Mouse (Mus musculus) megakaryocyte, adult 5-6 weeks (primary cell): Measurements from ENCODE around the gene Gm17334. TPM values are rescaled to one million over a fixed set of nuclear protein-coding genes. Genes with fewer than 3 reads are reported as not detected.
A peak's percentile ranks its signal among the peaks of the same experiment; 100 is the strongest.

ENCODE experiments used
- ATAC-seq: 2 replicates; pipeline ENCODE4 v1.8.0; 2016; ENCODE audit warnings: mild to moderate bottlenecking, inconsistent platforms; ENCODE audit not compliant: poor library complexity, severe bottlenecking
- total RNA-seq, 2 experiments: library from RNA; stranded (forward) in 1 of 2; stranded (reverse) in 1 of 2; fragments of 153-499, 151-499 nt in 1 of 2; fragments of 221-1000, 200-1000 nt in 1 of 2; gene quantifications; 2 replicates each; pipeline versions ENCODE4 v1.2.3 to v1.2.4; 2015 to 2017

Gm17334 gene
- total RNA-seq (2015) (not detected in 2 replicates), total RNA-seq (2017) (not detected in 2 replicates)

- no peak for ATAC-seq
Measured at GRCm38 (mm10) chr11:53773087-53773486, at the start of gene Gm17334. Gm17334 (minus strand) TSS chr11:53773187.

GRCm38 (mm10) chr11:53821945-53822338, 49.0 kb upstream of the Gm17334 start:
- no peak for ATAC-seq

DNA sequence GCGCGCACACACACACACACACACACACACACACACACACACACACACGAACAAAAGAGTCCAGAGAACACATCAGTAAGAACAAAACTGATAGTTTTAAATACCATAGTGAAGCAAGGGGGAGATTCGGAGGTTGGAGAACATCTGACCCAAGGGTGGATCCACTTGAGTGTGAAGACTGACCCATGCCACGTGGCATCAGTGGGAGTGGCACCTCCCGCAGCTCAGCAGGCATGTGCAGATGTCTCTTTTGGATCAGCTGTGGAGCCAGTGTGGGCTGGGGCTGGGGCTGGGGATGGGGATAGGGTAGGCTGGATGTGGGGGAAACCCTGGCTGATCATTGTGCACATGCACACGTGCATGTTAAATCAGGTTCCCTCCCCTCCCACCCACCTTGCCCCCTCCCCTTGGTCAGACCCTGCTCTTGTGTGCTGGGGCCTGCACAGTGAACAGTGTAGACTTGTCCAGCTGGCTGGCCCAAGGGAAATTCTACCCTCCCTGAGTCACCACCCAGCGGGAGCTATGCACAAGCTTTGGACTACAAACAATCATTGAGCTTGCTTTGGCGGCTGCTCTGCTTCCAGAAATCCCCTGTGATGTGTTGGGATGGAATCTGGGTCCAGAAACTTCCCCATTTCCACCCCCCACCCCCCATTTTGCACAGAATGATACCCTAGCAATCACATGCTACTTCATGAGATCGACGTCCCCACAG, 48.4 kb upstream of the Gm17334 start:
- no peak for ATAC-seq

DNA sequence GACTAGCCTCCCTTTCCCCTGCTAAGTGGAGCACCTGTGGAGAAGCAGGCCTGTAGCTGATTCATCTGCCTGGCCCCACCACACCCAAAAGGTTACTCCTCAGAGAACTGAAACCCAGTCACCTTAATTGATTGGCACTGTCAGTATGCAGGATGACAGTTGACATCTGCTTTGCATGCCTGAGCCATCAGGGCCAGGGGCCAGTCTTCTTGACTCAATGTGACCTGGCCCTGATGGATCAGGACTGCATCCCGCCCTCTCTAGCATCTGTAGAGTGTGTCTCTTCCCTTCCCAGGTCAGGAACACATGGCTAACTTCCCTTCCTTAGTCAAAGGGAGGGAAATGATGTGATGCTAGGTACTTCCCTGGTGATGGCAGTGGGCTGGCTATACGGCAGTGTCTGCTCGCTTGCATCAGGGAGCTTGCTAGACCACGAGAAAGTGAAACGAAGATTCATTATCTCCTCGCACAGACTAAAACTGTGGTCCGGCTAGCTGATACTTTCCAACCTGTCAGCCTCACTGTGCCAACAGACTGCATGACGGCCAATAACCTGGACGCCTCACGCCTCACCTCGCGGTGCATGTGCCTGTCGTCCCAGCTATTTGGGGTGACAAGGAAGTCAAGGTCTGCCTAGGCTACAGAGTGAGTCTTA, 47.7 kb upstream of the Gm17334 start:
- peak; percentile 35 for ATAC-seq

DNA sequence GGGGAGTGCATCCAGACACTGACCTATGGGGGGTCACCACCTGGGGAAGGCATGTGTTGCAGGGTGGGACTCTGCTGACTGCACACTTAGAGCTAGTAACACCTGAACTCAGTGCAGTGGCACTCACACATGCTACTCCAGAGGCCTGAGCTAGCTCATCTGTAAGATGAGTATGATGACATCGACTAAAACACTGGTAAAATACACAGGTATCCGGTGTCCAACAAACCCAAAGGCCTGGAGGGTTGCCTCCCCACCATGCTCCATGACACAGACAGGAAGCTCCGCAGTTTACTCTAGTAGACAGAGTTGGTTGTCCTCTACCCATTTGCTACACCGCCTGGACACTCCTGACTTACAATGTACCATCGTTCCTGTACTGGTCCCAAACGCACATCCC, 46.5 kb upstream of the Gm17334 start:
- no peak for ATAC-seq

- ATAC-seq = peak; percentile 38; the same call in 1 of the 2 replicates
Measured at GRCm38 (mm10) chr11:53818794-53819193, 45.8 kb upstream of the Gm17334 start.

DNA sequence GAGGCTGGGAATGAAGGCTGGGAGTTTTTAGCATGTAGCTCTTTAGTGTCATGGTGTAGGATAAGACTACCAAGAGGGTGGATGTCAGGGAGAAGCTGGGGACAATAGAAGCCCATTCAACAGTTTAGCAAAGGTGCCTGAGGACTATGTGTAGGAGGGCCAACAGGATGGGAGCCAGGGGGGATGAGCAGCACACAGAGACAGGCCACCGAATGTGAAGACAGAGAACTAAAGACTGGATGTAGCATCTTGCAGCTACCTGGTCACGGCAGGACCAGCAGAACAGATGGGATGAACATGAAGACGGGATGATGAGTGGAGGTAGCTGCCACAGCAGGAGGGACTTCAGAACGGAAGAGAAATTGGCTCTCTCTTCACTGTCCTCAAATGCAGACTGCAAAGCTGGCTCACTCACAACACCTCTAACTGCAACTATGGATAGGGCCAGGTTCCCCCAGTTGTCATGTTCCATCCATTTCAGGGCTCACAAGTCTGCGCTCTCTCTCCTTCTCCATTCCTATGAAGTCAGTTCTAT, 43.9 kb upstream of the Gm17334 start:
- no peak for ATAC-seq

- no peak for ATAC-seq
Measured at GRCm38 (mm10) chr11:53814810-53815209, 41.8 kb upstream of the Gm17334 start.

DNA sequence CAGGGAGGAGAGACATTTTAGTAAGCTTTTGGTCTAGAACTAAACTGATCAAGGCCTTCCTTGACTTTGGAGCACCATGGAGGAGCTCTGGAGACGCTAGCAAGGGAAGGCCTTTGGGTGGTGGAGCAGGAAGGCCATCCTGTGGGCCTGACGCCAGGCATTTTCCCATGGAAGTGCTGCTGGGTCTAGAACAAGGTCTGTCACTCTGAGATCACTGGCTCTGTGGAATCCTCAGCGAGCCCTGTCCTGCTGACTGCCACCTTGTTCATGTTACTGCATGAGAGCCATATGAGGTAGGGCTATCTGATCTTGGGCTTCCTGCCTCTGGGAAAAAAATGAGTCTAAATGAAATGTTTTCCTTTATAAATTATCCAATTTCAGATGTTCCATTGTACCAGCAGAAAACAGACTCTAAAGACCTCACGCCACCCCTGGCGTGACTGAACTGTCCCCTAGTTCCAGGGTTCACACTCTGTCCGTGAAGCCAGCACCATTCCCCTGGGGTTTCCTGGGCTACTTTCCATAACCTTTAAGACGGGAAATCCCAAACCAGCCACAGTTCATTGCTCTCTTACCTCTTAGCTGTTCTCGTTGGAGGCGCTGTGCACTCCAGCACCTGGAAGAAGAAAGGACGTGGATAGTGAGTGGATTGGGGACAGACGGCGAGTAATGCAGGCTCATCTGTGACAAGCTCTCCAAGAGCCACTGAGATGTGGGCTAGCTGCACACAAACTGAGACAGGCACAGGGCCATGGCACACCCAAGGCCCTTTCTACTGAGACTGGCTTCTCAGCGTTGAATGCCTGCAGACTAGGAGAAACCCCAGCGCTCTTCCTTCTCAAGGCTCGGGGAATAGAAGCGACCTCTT, 40.2 kb upstream of the Gm17334 start:
- ATAC-seq = no peak

GRCm38 (mm10) chr11:53811312-53811711, 38.3 kb upstream of the Gm17334 start:
- ATAC-seq = no peak

- ATAC-seq = no peak
Measured at GRCm38 (mm10) chr11:53810749-53811148, 37.8 kb upstream of the Gm17334 start.

- no peak for ATAC-seq
Measured at GRCm38 (mm10) chr11:53810156-53810555, 37.2 kb upstream of the Gm17334 start.

DNA sequence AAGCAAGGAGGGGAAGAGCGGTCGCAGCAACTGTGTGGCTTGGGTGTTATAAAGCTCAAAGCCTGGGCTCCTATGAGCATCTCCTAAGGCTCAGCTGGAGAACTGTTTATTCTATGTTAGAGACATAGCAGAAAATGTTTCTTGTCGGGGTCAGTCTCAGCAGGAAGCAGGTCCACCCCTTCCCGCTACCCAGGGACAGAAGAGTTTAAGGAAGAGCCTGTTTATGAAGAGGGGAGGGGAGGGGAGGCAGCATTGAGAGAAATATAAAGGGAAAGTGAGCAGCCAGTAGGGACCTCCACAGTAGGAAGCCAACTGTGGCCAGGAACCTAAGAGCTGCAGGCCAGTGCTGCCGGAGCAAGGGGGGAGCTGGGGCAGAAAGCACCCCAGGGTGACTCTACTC, 36.4 kb upstream of the Gm17334 start:
- no peak for ATAC-seq

DNA sequence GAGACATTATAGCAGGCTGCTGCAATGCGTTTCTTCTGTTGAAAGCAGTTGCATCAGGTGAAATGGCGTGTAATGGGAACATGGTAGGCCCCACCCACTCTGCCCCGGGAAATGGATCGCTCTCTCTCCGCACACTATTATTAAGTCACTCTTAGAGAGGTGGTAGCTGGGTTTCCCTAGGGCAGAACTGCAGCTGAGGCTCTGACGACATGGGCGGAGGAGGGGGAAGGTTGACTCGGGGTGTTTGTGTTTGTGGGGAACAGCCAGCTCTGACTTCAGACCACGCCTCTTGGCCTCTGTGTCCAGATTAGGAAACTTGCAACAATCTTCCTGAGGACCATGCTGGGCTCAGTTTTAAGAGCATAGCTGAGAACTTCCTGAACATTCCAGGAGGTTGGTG, 32.8 kb upstream of the Gm17334 start:
- peak; percentile 82 for ATAC-seq

GRCm38 (mm10) chr11:53804569-53805344, 31.8 kb upstream of the Gm17334 start:
- no peak for ATAC-seq

DNA sequence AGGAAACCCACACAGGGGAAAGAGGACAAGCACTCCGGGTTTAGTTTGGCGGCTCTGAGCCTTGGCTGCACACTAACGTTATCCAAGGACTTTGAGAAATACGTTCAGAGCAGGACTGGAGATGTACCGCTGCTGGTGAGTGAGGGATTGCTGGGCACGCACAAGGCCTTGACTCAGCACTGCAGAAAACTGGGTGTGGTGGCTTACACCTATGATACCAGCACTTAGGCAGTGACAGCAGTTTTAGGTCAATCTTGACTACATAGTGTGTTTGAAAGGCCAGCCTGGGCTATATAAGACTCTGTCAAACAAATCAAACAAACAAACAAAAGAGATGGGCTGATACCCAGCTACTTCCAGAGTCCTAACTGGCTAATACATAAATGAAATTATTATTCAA, 30.5 kb upstream of the Gm17334 start:
- ATAC-seq = no peak; the same call in 1 of the 2 replicates

DNA sequence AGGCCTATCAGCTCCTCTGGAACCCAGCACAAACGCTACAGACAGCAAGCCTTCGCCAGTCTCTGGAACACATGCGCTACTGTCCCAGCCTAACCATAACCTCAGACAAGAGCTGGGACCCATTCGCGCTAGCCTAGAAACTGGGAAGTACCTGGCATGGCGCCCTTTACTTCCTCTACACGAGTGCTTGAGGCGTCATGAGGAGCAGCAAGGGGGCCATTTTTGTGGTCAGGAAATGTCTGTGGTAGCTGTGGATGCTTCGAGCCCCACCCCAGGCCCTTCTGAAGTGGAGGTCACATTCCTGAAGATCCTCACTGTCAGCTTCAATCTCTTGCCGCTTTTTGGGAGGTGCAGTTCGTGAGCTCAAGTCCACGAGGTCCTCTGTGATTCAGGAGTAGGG, 30.1 kb upstream of the Gm17334 start:
- peak; percentile 60 for ATAC-seq

DNA sequence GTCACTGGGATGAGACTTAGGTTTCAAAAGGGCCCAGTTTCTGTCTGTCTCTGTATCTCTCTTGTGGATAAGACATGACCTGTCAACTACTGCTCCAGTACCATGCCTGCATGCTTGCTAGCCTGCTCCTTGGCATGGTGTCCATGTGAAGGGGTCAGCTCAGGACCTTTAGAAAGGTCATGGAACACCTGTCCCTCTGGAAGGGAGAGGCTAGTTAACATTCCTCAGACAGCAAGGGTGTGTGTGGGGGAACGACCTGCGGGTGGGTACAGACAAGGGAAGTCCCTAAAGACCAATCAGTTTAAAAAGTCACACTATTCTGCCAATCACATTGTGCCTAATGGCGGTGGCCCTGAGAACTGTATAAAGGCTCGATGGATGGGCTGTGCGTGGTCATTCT, 28.0 kb upstream of the Gm17334 start:
- ATAC-seq = no peak

DNA sequence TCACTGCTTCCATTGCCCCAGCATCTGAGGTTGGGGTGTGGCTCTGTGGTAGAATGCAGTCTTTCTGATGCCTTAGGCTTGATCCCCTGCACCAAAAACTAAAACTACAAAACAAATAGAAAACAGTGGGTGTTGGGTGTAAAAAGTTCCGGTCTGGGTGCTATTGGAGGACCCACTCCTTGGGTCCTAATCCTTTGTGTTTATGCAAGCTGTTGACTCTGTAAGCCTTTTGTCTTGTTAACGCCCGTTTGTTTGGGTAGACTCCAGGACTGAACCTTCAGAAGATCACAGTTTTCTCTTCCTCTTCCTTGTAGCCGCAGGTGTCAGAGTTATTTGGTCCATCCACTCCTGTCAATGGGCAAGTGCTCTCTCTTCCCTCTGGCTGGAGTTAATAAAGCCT, 27.0 kb upstream of the Gm17334 start:
- ATAC-seq = no peak

GRCm38 (mm10) chr11:53798041-53798711, 25.2 kb upstream of the Gm17334 start:
- ATAC-seq = no peak
